Mouse (Mus musculus) embryo, embryonic 11.5 days (tissue): ENCODE measurements around the gene Skint11.
"Not testable (repeated sequence)": the region's sequence is repeated elsewhere in the genome, so short reads cannot be mapped to it uniquely, and the experiment has no call there.

Experiments used
- DNase-seq: peaks from one replicate; pipeline ENCODE4 v3.0.0-alpha.2; 2012; ENCODE audit warnings: low read depth, low spot score

The Skint11 gene

DNA sequence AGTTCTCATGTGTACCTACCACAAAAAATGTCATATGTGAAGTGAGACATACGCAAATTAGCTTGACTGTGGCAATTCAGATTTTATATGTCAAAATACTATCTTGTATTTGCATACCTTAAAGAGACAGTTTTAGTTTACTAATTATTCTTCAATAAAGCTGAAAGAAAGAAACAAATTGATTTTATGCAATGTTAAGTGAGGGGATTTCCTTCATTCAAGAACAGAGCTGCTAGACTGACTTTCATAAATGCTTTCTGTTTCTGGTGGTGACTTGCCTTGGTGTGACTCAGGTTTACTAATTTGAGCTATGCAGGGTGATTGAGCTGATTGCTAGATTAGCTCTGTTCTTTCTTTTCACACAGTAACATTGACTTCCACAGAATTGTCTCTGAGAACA is at the start of gene Skint11:
Skint11 (plus strand) TSS at position 301 of the 400 bp plus-strand sequence.
- DNase-seq, result no peak

DNA sequence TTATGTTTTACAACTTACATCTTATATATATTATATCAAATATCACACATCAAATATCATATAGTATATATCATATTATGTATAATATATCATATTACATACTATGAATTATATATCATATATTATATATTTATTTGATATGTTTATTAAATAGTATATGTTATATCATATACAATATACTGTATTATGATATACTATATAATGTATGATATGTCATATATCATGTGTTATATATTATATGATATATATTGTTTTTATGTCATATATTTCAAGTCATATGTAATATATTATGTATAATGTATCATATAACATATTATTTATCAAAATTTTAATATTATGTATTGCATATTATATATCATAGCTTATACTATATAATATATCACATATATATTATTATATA is 2.0 kb upstream of the Skint11 start:
- DNase-seq, result no peak

DNA sequence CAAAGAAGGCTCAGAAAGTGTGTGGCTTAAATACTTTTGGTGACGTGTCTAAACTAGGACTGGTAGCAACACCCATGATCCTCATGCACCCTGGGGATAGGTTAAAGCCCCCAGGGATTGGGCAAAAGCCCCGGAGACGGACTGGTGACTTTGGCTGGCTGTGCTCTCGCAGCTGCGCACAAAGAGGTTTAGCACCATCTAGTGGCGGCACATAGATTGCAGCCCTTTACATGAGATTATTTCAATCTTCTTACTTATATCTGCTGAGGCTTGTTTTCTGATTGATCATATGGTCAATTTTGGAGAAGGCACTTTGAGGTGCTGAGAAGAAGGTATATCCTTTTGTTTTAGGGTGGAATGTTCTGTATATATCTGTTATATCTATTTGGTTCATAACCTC is 9.7 kb downstream of the Skint11 start:
- not testable (repeated sequence) for DNase-seq

DNA sequence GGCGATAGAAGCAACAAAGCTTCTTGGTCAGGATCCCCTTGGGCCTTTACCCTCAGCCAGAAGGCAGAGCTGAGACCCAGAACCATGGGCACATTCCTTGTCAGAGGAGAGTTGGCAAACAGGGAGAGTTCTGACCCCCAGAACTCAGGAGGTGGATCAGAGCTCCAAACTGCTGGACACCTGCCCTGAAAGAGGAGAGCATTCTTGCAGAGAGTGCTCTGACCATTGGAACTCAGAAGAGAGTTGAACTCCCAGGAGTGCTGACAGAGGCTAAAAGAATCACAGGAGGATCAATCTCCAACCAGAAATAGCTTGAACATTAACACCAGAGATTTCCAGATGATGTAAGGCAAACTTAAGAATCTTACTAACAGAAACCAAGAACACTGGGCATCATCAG is 93.7 kb downstream of the Skint11 start:
- not testable (repeated sequence) for DNase-seq
